Mouse (Mus musculus) small intestine, adult 2 months (tissue): ENCODE results near the gene Gm48552.

Experiments used
- CTCF ChIP-seq: fragments of 200-500 bp; IDR thresholded peaks from 2 replicates; pipeline ENCODE4 v1.5.1; 2012; ENCODE audit warnings: low read depth, mild to moderate bottlenecking, control low read depth, inconsistent platforms, low read length, moderate library complexity, mixed read lengths; ENCODE audit not compliant: insufficient replicate concordance, insufficient read length; ENCODE audit errors: extremely low read depth
- POLR2A ChIP-seq: fragments of 200-500 bp; IDR thresholded peaks from 2 replicates; pipeline ENCODE4 v1.6.1; 2012; ENCODE audit warnings: low read depth, mild to moderate bottlenecking, control low read depth, inconsistent platforms, low read length, moderate library complexity

DNA sequence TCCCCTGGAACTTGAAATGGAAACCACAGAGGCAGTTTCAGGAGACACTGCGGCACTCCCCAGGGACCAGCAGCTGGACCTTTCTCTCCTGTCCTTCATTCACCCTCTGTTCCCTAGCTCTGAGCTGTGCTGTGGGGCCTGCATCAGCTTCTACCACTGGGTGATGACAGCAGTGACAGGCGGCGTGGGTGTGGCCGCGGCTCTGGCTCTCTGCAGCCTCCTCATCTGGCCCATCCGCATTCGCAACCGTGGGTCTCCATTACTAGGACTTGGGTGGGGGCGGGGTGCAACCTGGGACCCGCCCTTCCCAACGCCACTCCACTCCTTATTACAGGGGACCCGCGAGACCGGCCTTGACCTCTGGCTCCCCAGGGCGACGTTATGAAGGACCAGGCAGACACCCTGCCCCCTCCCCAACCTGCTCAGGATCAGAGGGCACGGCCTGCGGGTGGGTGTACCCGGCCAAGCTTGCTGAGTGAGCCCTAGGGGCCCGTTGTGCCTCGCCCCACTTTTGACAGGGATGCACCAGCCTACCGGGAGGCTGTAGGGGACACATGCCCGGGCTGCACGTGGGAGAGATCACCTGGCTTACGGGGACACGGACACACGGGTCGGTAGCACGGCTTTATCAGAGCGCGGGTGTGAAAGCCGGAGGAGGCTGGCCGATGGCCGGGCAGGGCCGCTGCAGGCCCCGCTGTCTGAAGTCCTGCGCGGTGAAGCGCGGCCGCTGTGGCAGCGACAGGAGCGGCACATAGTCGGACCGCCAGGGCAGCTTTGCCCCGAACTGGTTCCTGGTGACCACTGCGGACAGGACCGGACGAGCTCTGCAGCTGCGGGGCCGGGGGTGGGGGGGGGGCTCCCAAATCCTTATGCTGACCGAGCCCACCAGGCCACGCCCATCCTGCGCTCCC lies 25.1 kb upstream of the Gm48552 start:
- TF ChIP-seq POLR2A (no peak), CTCF (no peak)
